Comparison of ENCODE assay signal across 21 mouse cellular contexts in the genomic region with DNA sequence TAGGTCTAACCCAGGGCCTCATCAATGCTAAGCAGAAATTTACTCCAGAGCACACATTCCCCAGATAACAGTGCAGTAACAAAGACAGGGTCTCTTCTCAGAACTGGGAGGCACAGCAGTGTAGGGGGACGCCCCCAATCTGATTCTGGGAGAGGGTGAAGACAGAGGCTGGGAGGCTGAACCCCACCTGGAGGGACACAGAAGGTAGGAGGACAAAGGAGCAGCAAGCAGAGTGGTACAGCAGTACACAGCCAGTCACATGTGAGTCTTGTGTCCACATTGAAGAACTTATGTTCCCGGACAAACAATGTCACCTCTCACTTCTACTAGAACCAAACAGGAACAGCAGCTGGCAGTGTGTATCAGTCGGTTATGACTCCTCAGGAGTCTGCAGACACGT.
DNase-seq lines count a peak whose midpoint lies in the region; ATAC-seq lines count a peak whose summit lies in the region.
"Had no signal": no experiment of that assay in that cellular context is flagged by ENCODE, and none has a peak within 500 bp of the region (broad histone marks: within the 10 kb centered on the region; RNA-seq: fewer than 3 reads in every experiment).

No protein-coding gene starts in this region.

- H3K4me3 ChIP-seq in hindbrain, embryonic 13.5 days = no peak overlapping the region
- H3K4me3 ChIP-seq in hindbrain, embryonic 12.5 days = no peak overlapping the region
- no peak overlapping the region for H3K4me3 ChIP-seq in midbrain, embryonic 15.5 days
- no peak overlapping the region for H3K4me3 ChIP-seq in midbrain, embryonic 14.5 days (replicated peaks; ENCODE audit: low read depth, low read length)
- no peak overlapping the region for H3K4me3 ChIP-seq in midbrain, embryonic 16.5 days (ENCODE audit: low read depth, low read length)
- no peak overlapping the region for H3K4me3 ChIP-seq in forebrain, embryonic 13.5 days
- H3K4me3 ChIP-seq: erythroblast, embryonic 14.5 days; heart, embryonic 15.5 days had no signal

- ATAC-seq in hindbrain, embryonic 13.5 days (ENCODE audit: low FRiP score) = no peak
- no peak for ATAC-seq in hindbrain, embryonic 12.5 days (ENCODE audit: low FRiP score)
- 0 out of 2 replicates have a peak, but pooled peaks have one; percentile 25 for ATAC-seq in midbrain, embryonic 15.5 days (replicated peaks)
- ATAC-seq in midbrain, embryonic 14.5 days (ENCODE audit: low FRiP score, low TSS enrichment) = no peak
- ATAC-seq in midbrain, embryonic 16.5 days = no peak
- ATAC-seq in forebrain, embryonic 13.5 days = no peak
- ATAC-seq: intestine, postnatal 0 days had no signal

- 77% methylated on average over 4 of the region's 4 CpGs for WGBS in hindbrain, embryonic 13.5 days
- 66% methylated on average over 4 of the region's 4 CpGs for WGBS in hindbrain, embryonic 12.5 days
- 68% methylated on average over 4 of the region's 4 CpGs for WGBS in midbrain, embryonic 15.5 days
- 71% methylated on average over 4 of the region's 4 CpGs for WGBS in midbrain, embryonic 14.5 days
- WGBS in midbrain, embryonic 16.5 days = 72% methylated on average over 4 of the region's 4 CpGs
- WGBS in forebrain, embryonic 13.5 days = 72% methylated on average over 4 of the region's 4 CpGs

- H3K9ac ChIP-seq in hindbrain, embryonic 13.5 days = no peak overlapping the region
- no peak overlapping the region for H3K9ac ChIP-seq in hindbrain, embryonic 12.5 days
- no peak overlapping the region for H3K9ac ChIP-seq in midbrain, embryonic 15.5 days
- no peak overlapping the region for H3K9ac ChIP-seq in midbrain, embryonic 14.5 days (replicated peaks; ENCODE audit: low read length)
- no peak overlapping the region for H3K9ac ChIP-seq in midbrain, embryonic 16.5 days (ENCODE audit: low read depth, low read length)
- H3K9ac ChIP-seq in forebrain, embryonic 13.5 days = no peak overlapping the region
- H3K9ac ChIP-seq: heart, embryonic 15.5 days; liver, embryonic 14.5 days; lung, embryonic 14.5 days had no signal

- no peak for DNase-seq in midbrain, embryonic 14.5 days
- no peak for DNase-seq in testis, postnatal 14 days (ENCODE audit: low spot score)
- DNase-seq: adrenal gland, adult 2 months; adrenal gland, postnatal 36 days; cerebellum, adult 18-20 months; gastrocnemius, postnatal 10 days; kidney, adult 9 months; kidney, postnatal 10 days; liver; lung, embryonic 14.5 days; right cerebral cortex, postnatal 4 days; thymus, postnatal 4 days had no signal

- H3K4me2 ChIP-seq in hindbrain, embryonic 13.5 days = no peak overlapping the region
- no peak overlapping the region for H3K4me2 ChIP-seq in hindbrain, embryonic 12.5 days (replicated peaks)
- no peak overlapping the region for H3K4me2 ChIP-seq in midbrain, embryonic 15.5 days
- H3K4me2 ChIP-seq in midbrain, embryonic 14.5 days (ENCODE audit: low read length) = no peak overlapping the region
- H3K4me2 ChIP-seq in midbrain, embryonic 16.5 days (ENCODE audit: low read length) = no peak overlapping the region
- no peak overlapping the region for H3K4me2 ChIP-seq in forebrain, embryonic 13.5 days
- H3K4me2 ChIP-seq: heart, embryonic 15.5 days; lung, embryonic 14.5 days had no signal

- H3K36me3 ChIP-seq in hindbrain, embryonic 13.5 days = no peaks in the 10 kb centered on the region
- no peaks in the 10 kb centered on the region for H3K36me3 ChIP-seq in hindbrain, embryonic 12.5 days
- no peaks in the 10 kb centered on the region for H3K36me3 ChIP-seq in midbrain, embryonic 15.5 days (replicated peaks)
- no peaks in the 10 kb centered on the region for H3K36me3 ChIP-seq in midbrain, embryonic 14.5 days (ENCODE audit: control insufficient read depth, insufficient read depth, low read length)
- no peaks in the 10 kb centered on the region for H3K36me3 ChIP-seq in midbrain, embryonic 16.5 days (ENCODE audit: control insufficient read depth, insufficient read depth, low read length)
- no peaks in the 10 kb centered on the region for H3K36me3 ChIP-seq in forebrain, embryonic 13.5 days (ENCODE audit: poor library complexity, severe bottlenecking)
- H3K36me3 ChIP-seq: heart, embryonic 15.5 days had no signal

- H3K4me1 ChIP-seq in hindbrain, embryonic 13.5 days (replicated peaks) = peaks cover 40% of the 10 kb centered on the region; the same call in 1 of the 2 replicates
- H3K4me1 ChIP-seq in hindbrain, embryonic 12.5 days = peaks cover 14% of the 10 kb centered on the region
- H3K4me1 ChIP-seq in midbrain, embryonic 15.5 days = 0 out of 2 replicates have a peak, but pooled peaks cover 2% of the 10 kb centered on the region
- H3K4me1 ChIP-seq in midbrain, embryonic 14.5 days (ENCODE audit: control insufficient read depth, insufficient read depth, low read length) = peaks cover 15% of the 10 kb centered on the region; the same call in 1 of the 2 replicates
- H3K4me1 ChIP-seq in midbrain, embryonic 16.5 days (ENCODE audit: control insufficient read depth, insufficient read depth, low read length) = peaks cover 16% of the 10 kb centered on the region
- peaks cover 9% of the 10 kb centered on the region for H3K4me1 ChIP-seq in forebrain, embryonic 13.5 days
- H3K4me1 ChIP-seq: heart, embryonic 15.5 days had no signal

- H3K27ac ChIP-seq in hindbrain, embryonic 13.5 days = peak overlapping the region; percentile 35
- H3K27ac ChIP-seq in hindbrain, embryonic 12.5 days = no peak overlapping the region
- no peak overlapping the region for H3K27ac ChIP-seq in midbrain, embryonic 15.5 days
- H3K27ac ChIP-seq in midbrain, embryonic 14.5 days (replicated peaks; ENCODE audit: low read depth, low read length) = no peak overlapping the region
- 0 out of 2 replicates have a peak overlapping the region, but pooled peaks have one; percentile 7 for H3K27ac ChIP-seq in midbrain, embryonic 16.5 days (ENCODE audit: low read length)
- H3K27ac ChIP-seq in forebrain, embryonic 13.5 days = no peak overlapping the region
- H3K27ac ChIP-seq: heart, embryonic 15.5 days; liver, embryonic 14.5 days had no signal

- H3K9me3 ChIP-seq in hindbrain, embryonic 13.5 days = no peaks in the 10 kb centered on the region
- no peaks in the 10 kb centered on the region for H3K9me3 ChIP-seq in hindbrain, embryonic 12.5 days (replicated peaks)
- no peaks in the 10 kb centered on the region for H3K9me3 ChIP-seq in midbrain, embryonic 15.5 days
- H3K9me3 ChIP-seq in midbrain, embryonic 14.5 days (ENCODE audit: control insufficient read depth, low read length) = no peaks in the 10 kb centered on the region
- H3K9me3 ChIP-seq in midbrain, embryonic 16.5 days (replicated peaks; ENCODE audit: control insufficient read depth, low read length, poor library complexity, severe bottlenecking) = no peaks in the 10 kb centered on the region
- H3K9me3 ChIP-seq in forebrain, embryonic 13.5 days (replicated peaks) = no peaks in the 10 kb centered on the region
- H3K9me3 ChIP-seq: heart, embryonic 15.5 days had no signal

- no peaks in the 10 kb centered on the region for H3K27me3 ChIP-seq in hindbrain, embryonic 13.5 days
- H3K27me3 ChIP-seq in hindbrain, embryonic 12.5 days = no peaks in the 10 kb centered on the region
- no peaks in the 10 kb centered on the region for H3K27me3 ChIP-seq in midbrain, embryonic 15.5 days (replicated peaks)
- no peaks in the 10 kb centered on the region for H3K27me3 ChIP-seq in midbrain, embryonic 14.5 days (ENCODE audit: control insufficient read depth, insufficient read depth, low read length)
- no peaks in the 10 kb centered on the region for H3K27me3 ChIP-seq in midbrain, embryonic 16.5 days (ENCODE audit: control insufficient read depth, insufficient read depth, low read depth, low read length)
- H3K27me3 ChIP-seq in forebrain, embryonic 13.5 days = no peaks in the 10 kb centered on the region
- H3K27me3 ChIP-seq: heart, embryonic 15.5 days had no signal

Comparison
In these comparisons a context has a peak if more than half of its experiments do, and no peak if none do; other contexts are left out.
1. H3K27ac ChIP-seq: peak in hindbrain, embryonic 13.5 days (single experiment) and midbrain, embryonic 16.5 days (single experiment); none in hindbrain, embryonic 12.5 days (single experiment), midbrain, embryonic 15.5 days (single experiment), midbrain, embryonic 14.5 days (single experiment) and forebrain, embryonic 13.5 days (single experiment).